Mouse (Mus musculus) liver, adult 2 months (tissue): ENCODE results near the gene Adam15. TPM values are rescaled to one million over a fixed set of nuclear protein-coding genes. Genes with fewer than 3 reads are reported as not detected.

Experiments used
- DNase-seq: peaks from one replicate; pipeline ENCODE4 v3.0.0-alpha.2; 2011; ENCODE audit warnings: low read depth, low spot score; ENCODE audit errors: extremely low read depth
- H3K27ac ChIP-seq: fragments of 200-500 bp; replicated peaks from 2 replicates; pipeline ENCODE4 v1.5.1; 2012; ENCODE audit warnings: low read depth, mild to moderate bottlenecking, control low read depth, inconsistent platforms, low read length; ENCODE audit not compliant: insufficient read depth
- H3K27me3 ChIP-seq: fragments of 200-500 bp; 2 replicates; pipeline ENCODE4 v1.6.1; 2012; ENCODE audit warnings: mild to moderate bottlenecking, moderate library complexity, low read length, inconsistent platforms; ENCODE audit not compliant: control insufficient read depth, insufficient read depth
- H3K36me3 ChIP-seq: fragments of 200-500 bp; 2 replicates; pipeline ENCODE4 v1.6.1; 2012; ENCODE audit warnings: low read length, inconsistent platforms; ENCODE audit not compliant: control insufficient read depth, insufficient read depth
- H3K4me1 ChIP-seq: fragments of 200-500 bp; 2 replicates; pipeline ENCODE4 v1.6.1; 2011; ENCODE audit warnings: low read length; ENCODE audit not compliant: control insufficient read depth, insufficient read depth
- H3K4me3 ChIP-seq: fragments of 200-500 bp; 2 replicates; pipeline ENCODE4 v1.5.1; 2011; ENCODE audit warnings: low read depth, mild to moderate bottlenecking, control low read depth, low read length, moderate library complexity; ENCODE audit not compliant: insufficient read depth
- H3K79me2 ChIP-seq: fragments of 200-500 bp; 2 replicates; pipeline ENCODE4 v1.6.1; 2012; ENCODE audit warnings: inconsistent platforms, mild to moderate bottlenecking, low read length, moderate library complexity; ENCODE audit not compliant: control insufficient read depth, insufficient read depth
- H3K9ac ChIP-seq: fragments of 200-500 bp; 2 replicates; pipeline ENCODE4 v1.6.1; 2012; ENCODE audit warnings: low read depth, mild to moderate bottlenecking, control low read depth, inconsistent platforms, low read length
- CTCF ChIP-seq: fragments of 200-500 bp; IDR thresholded peaks from 2 replicates; pipeline ENCODE4 v1.5.1; 2011; ENCODE audit warnings: low read depth, low read length, control low read depth
- POLR2A ChIP-seq: fragments of 200-500 bp; IDR thresholded peaks from 2 replicates; pipeline ENCODE4 v1.6.1; 2011; ENCODE audit warnings: low read length, control low read depth; ENCODE audit not compliant: insufficient read depth; ENCODE audit errors: extremely low read depth
- WGBS: fragments of 180-500 bp; shearing (Covaris S2); methylation state at CpG from one replicate; pipeline ENCODE4 v1.1.7; 2018; 5-methylcytosine and 5-hydroxymethylcytosine counted together
- polyA plus RNA-seq: library from polyadenylated mRNA; depleted of rRNA; stranded (reverse); fragments of >200 nt; gene quantifications from 2 replicates; pipeline ENCODE4 v1.2.3, GENCODE M21; 2012
- total RNA-seq: library from RNA; depleted of rRNA; stranded (reverse); fragments of >200 nt; gene quantifications from 2 replicates; pipeline ENCODE4 v1.2.3, GENCODE M21; 2014

Gene Adam15
- total and polyA plus RNA-seq, 2 experiments: 1.4 to 4.7 TPM

- peak; percentile 42 for DNase-seq
- Histone ChIP-seq H3K27ac (no peak overlapping the region), H3K79me2 (no peaks in the 10 kb centered on the region), H3K4me3 (peak overlapping the region; percentile 18; the same call in 1 of the 2 replicates), H3K9ac (no peak overlapping the region), H3K4me1 (peaks cover 5% of the 10 kb centered on the region; the same call in 1 of the 2 replicates), H3K36me3 (no peaks in the 10 kb centered on the region), H3K27me3 (0 out of 2 replicates have a peak, but pooled peaks cover 2% of the 10 kb centered on the region)
- WGBS: 8% methylated on average over 11 of the region's 11 CpGs
- TF ChIP-seq CTCF: peak; percentile 99
- no peak for TF ChIP-seq POLR2A
Measured at GRCm38 (mm10) chr3:89340465-89340864, 9.3 kb downstream of the Adam15 start.

- Histone ChIP-seq H3K4me1 (peaks cover 5% of the 10 kb centered on the region; the same call in 1 of the 2 replicates), H3K9ac (no peak overlapping the region), H3K4me3 (no peak overlapping the region), H3K36me3 (no peaks in the 10 kb centered on the region), H3K27me3 (0 out of 2 replicates have a peak, but pooled peaks cover 2% of the 10 kb centered on the region), H3K27ac (no peak overlapping the region), H3K79me2 (no peaks in the 10 kb centered on the region)
- TF ChIP-seq CTCF: peak; percentile 90
- no peak for TF ChIP-seq POLR2A
- peak; percentile 39 for DNase-seq
- WGBS: 17% methylated on average over 8 of the region's 8 CpGs
Measured at GRCm38 (mm10) chr3:89339416-89339815, 10.4 kb downstream of the Adam15 start.

- no peak for DNase-seq
- WGBS: 3% methylated on average over 44 of the region's 44 CpGs
- peak within 1 kb of the TSS; percentile 66 for H3K4me3 ChIP-seq
- TF ChIP-seq POLR2A (no peak), CTCF (no peak)
- no peak within 1 kb of the TSS for H3K27ac ChIP-seq
- H3K27me3 ChIP-seq: 0 out of 2 replicates have a peak, but pooled peaks cover 2% of the 10 kb centered on the region
- no peaks in the 10 kb centered on the region for H3K79me2 ChIP-seq
- H3K9ac ChIP-seq: peak within 1 kb of the TSS; percentile 72
- peaks cover 5% of the 10 kb centered on the region; the same call in 1 of the 2 replicates for H3K4me1 ChIP-seq
- H3K36me3 ChIP-seq: no peaks in the 10 kb centered on the region
Measured at GRCm38 (mm10) chr3:89337721-89338578, 11.8 kb downstream of the Adam15 start, which contains the start of gene Efna4. Gene Efna4 (minus strand): TSS chr3:89338028.

- H3K36me3 ChIP-seq: no peaks in the 10 kb centered on the region
- no peak for TF ChIP-seq POLR2A
- H3K79me2 ChIP-seq: no peaks in the 10 kb centered on the region
- peak overlapping the region; percentile 72; the same call in 1 of the 2 replicates for H3K9ac ChIP-seq
- peaks cover 7% of the 10 kb centered on the region; the same call in 1 of the 2 replicates for H3K4me1 ChIP-seq
- no peak overlapping the region for H3K27ac ChIP-seq
- DNase-seq: no peak
- 0 out of 2 replicates have a peak, but pooled peaks cover 2% of the 10 kb centered on the region for H3K27me3 ChIP-seq
- peak overlapping the region; percentile 66; the same call in 1 of the 2 replicates for H3K4me3 ChIP-seq
- WGBS: 14% methylated on average over 20 of the region's 21 CpGs
Measured at GRCm38 (mm10) chr3:89337062-89337720, 12.6 kb downstream of the Adam15 start.

GRCm38 (mm10) chr3:89336529-89336928 lies 13.3 kb downstream of the Adam15 start:
- Histone ChIP-seq H3K36me3 (no peaks in the 10 kb centered on the region), H3K27ac (no peak overlapping the region), H3K9ac (no peak overlapping the region), H3K4me1 (peaks cover 7% of the 10 kb centered on the region; the same call in 1 of the 2 replicates), H3K4me3 (no peak overlapping the region), H3K79me2 (no peaks in the 10 kb centered on the region), H3K27me3 (0 out of 2 replicates have a peak, but pooled peaks cover 2% of the 10 kb centered on the region)
- TF ChIP-seq POLR2A: no peak
- TF ChIP-seq CTCF: no peak
- WGBS: 82% methylated on average over 6 of the region's 6 CpGs
- no peak for DNase-seq
